In genomic region chr9:60950161-60950560, GRCm38 (mm10) we compare ENCODE assay signal across 15 mouse cellular contexts.
"Had no signal": no experiment of that assay in that cellular context is flagged by ENCODE, and none has a peak within 500 bp of the region (broad histone marks: within the 10 kb centered on the region; RNA-seq: fewer than 3 reads in every experiment).

No protein-coding gene starts in this region.

- H3K9me3 ChIP-seq: limb, embryonic 13.5 days; liver, embryonic 13.5 days; lung, embryonic 15.5 days; megakaryocyte, embryonic 14.5 days; neural tube, embryonic 12.5 days had no signal

- H3K36me3 ChIP-seq: limb, embryonic 13.5 days; liver, embryonic 13.5 days; lung, embryonic 15.5 days; neural tube, embryonic 12.5 days had no signal

- ATAC-seq: liver, postnatal 0 days had no signal

- H3K4me1 ChIP-seq: liver, embryonic 13.5 days; megakaryocyte, embryonic 14.5 days had no signal

- H3K4me3 ChIP-seq: limb, embryonic 13.5 days; liver, embryonic 13.5 days; lung, embryonic 15.5 days; megakaryocyte, embryonic 14.5 days; neural tube, embryonic 12.5 days had no signal

- DNase-seq: kidney, adult 9 months; kidney, postnatal 36 days; layer of hippocampus, adult 9-11 months; layer of hippocampus, postnatal 36 days; liver, embryonic 13.5 days; liver, postnatal 0 days; lung, postnatal 14 days; thymus, adult 18-20 months; thymus, postnatal 14 days had no signal

- H3K4me2 ChIP-seq: liver, embryonic 13.5 days; lung, embryonic 15.5 days; neural tube, embryonic 12.5 days had no signal

- H3K9ac ChIP-seq: limb, embryonic 13.5 days; liver, embryonic 13.5 days; liver, postnatal 0 days; lung, embryonic 15.5 days; neural tube, embryonic 12.5 days had no signal

- H3K27me3 ChIP-seq: liver, embryonic 13.5 days had no signal

- H3K27ac ChIP-seq: kidney, postnatal 0 days; liver, embryonic 13.5 days; macrophage; neural tube, embryonic 12.5 days had no signal
